8 mouse cellular contexts compared by ENCODE assay signal in genomic region chr6:124807986-124808357, GRCm38 (mm10). TPM values are rescaled to one million over a fixed set of nuclear protein-coding genes. Genes with fewer than 3 reads are reported as not detected.
DNase-seq lines count a peak whose midpoint lies in the region; ATAC-seq and TF ChIP-seq lines count a peak whose summit lies in the region.

No protein-coding gene starts in this region.

- no peaks in the 10 kb centered on the region for H3K27me3 ChIP-seq in kidney, adult 2 months (replicated peaks; ENCODE audit: control insufficient read depth, insufficient read depth, low read length)
- H3K27me3 ChIP-seq in hindbrain, embryonic 14.5 days (ENCODE audit: control insufficient read depth, insufficient read depth, low read length): no peaks in the 10 kb centered on the region
- H3K27me3 ChIP-seq in midbrain, embryonic 14.5 days (ENCODE audit: control insufficient read depth, insufficient read depth, low read length): no peaks in the 10 kb centered on the region

- peak overlapping the region; percentile 57 for H3K9ac ChIP-seq in hindbrain, embryonic 14.5 days
- H3K9ac ChIP-seq in midbrain, embryonic 14.5 days (replicated peaks; ENCODE audit: low read length): no peak overlapping the region

- peak overlapping the region; percentile 69 for H3K4me2 ChIP-seq in hindbrain, embryonic 14.5 days (replicated peaks)
- peak overlapping the region; percentile 92 for H3K4me2 ChIP-seq in midbrain, embryonic 14.5 days (ENCODE audit: low read length)

- DNase-seq in kidney, adult 2 months: no peak
- DNase-seq in kidney, postnatal 36 days: no peak
- no peak for DNase-seq in hindbrain, embryonic 14.5 days (ENCODE audit: low spot score)
- DNase-seq in midbrain, embryonic 14.5 days: no peak
- DNase-seq in adipocyte (ENCODE audit: low spot score): no peak
- no peak for DNase-seq in retina, postnatal 1 day

- TF ChIP-seq CTCF in kidney, adult 2 months (conservative IDR thresholded peaks at IDR 0.05; ENCODE audit: insufficient read depth, insufficient read length, low read depth, low read length): no peak
- TF ChIP-seq CTCF in cortical plate, adult 2 months (IDR thresholded peaks at IDR 0.05; ENCODE audit: extremely low read depth, insufficient read depth, low read length): no peak

- no peak for TF ChIP-seq POLR2A in kidney, adult 2 months (IDR thresholded peaks at IDR 0.05; ENCODE audit: low read depth, low read length)
- TF ChIP-seq POLR2A in cortical plate, adult 2 months (IDR thresholded peaks at IDR 0.05; ENCODE audit: extremely low read depth, insufficient read depth, low read length): no peak

- WGBS in kidney, adult 2 months: 44% methylated on average over 6 of the region's 6 CpGs
- 79% methylated on average over 6 of the region's 6 CpGs for WGBS in hindbrain, embryonic 14.5 days
- WGBS in midbrain, embryonic 14.5 days: 89% methylated on average over 6 of the region's 6 CpGs

- H3K4me1 ChIP-seq in kidney, adult 2 months (ENCODE audit: control insufficient read depth, insufficient read depth, low read length): peaks cover 30% of the 10 kb centered on the region; the same call in 1 of the 2 replicates
- H3K4me1 ChIP-seq in cortical plate, adult 2 months (ENCODE audit: control insufficient read depth, insufficient read depth, low read length): peaks cover 7% of the 10 kb centered on the region; the same call in 1 of the 2 replicates
- H3K4me1 ChIP-seq in hindbrain, embryonic 14.5 days (replicated peaks; ENCODE audit: control insufficient read depth, insufficient read depth, low read length): peaks cover 35% of the 10 kb centered on the region
- H3K4me1 ChIP-seq in midbrain, embryonic 14.5 days (ENCODE audit: control insufficient read depth, insufficient read depth, low read length): peaks cover 40% of the 10 kb centered on the region

- peaks cover 4% of the 10 kb centered on the region for H3K36me3 ChIP-seq in kidney, adult 2 months (ENCODE audit: control insufficient read depth, insufficient read depth, low read length)
- H3K36me3 ChIP-seq in hindbrain, embryonic 14.5 days (replicated peaks; ENCODE audit: control insufficient read depth, insufficient read depth): peaks cover 20% of the 10 kb centered on the region
- peaks cover 13% of the 10 kb centered on the region for H3K36me3 ChIP-seq in midbrain, embryonic 14.5 days (ENCODE audit: control insufficient read depth, insufficient read depth, low read length)

- no peaks in the 10 kb centered on the region for H3K9me3 ChIP-seq in hindbrain, embryonic 14.5 days (ENCODE audit: control insufficient read depth, low read length)
- no peaks in the 10 kb centered on the region for H3K9me3 ChIP-seq in midbrain, embryonic 14.5 days (ENCODE audit: control insufficient read depth, low read length)

- H3K27ac ChIP-seq in kidney, adult 2 months (ENCODE audit: insufficient read depth, low read depth, low read length): peak overlapping the region; percentile 94
- H3K27ac ChIP-seq in cortical plate, adult 2 months (ENCODE audit: insufficient read depth, low read length): peak overlapping the region; percentile 20
- H3K27ac ChIP-seq in hindbrain, embryonic 14.5 days: peak overlapping the region; percentile 70; the same call in 1 of the 2 replicates
- 0 out of 2 replicates have a peak overlapping the region, but pooled peaks have one; percentile 32 for H3K27ac ChIP-seq in midbrain, embryonic 14.5 days (replicated peaks; ENCODE audit: low read depth, low read length)

- peak overlapping the region; percentile 77 for H3K4me3 ChIP-seq in kidney, adult 2 months (ENCODE audit: insufficient read depth, low read depth, low read length)
- H3K4me3 ChIP-seq in cortical plate, adult 2 months (ENCODE audit: insufficient read depth, low read length): no peak overlapping the region; the same call in 1 of the 2 replicates
- H3K4me3 ChIP-seq in hindbrain, embryonic 14.5 days (replicated peaks; ENCODE audit: low read length): no peak overlapping the region
- no peak overlapping the region for H3K4me3 ChIP-seq in midbrain, embryonic 14.5 days (replicated peaks; ENCODE audit: low read depth, low read length)

- ATAC-seq in hindbrain, embryonic 14.5 days (ENCODE audit: low FRiP score): no peak
- ATAC-seq in midbrain, embryonic 14.5 days (ENCODE audit: low FRiP score, low TSS enrichment): no peak
- ATAC-seq in erythroid progenitor cell, adult 5-6 weeks (replicated peaks; ENCODE audit: low FRiP score, poor library complexity, severe bottlenecking): no peak

RNA-seq across cellular contexts. Expression of gene Spsb2, which starts 0.5 kb away (rescaled TPM):
- 33.7 and 36.7 TPM in 2 replicates for polyA plus RNA-seq in kidney, adult 2 months (2012; rRNA removed)
- 4.4 and 4.8 TPM in 2 replicates for polyA plus RNA-seq in cortical plate, adult 2 months (2012; rRNA removed)
- polyA plus RNA-seq in hindbrain, embryonic 14.5 days (2014; fragmentation: Nextera tagmentation; extraction: Ambion mirVana): 5.2 and 6.6 TPM in 2 replicates
- polyA plus RNA-seq in midbrain, embryonic 14.5 days (2014; fragmentation: Nextera tagmentation; extraction: Ambion mirVana): 5.9 and 6.3 TPM in 2 replicates
- 3.4 and 9.7 TPM in 2 replicates for total RNA-seq in erythroid progenitor cell, adult 5-6 weeks (2015; ENCODE audit: low replicate concordance)
- 7.6 and 8.2 TPM in 2 replicates for total RNA-seq in erythroid progenitor cell, adult 5-6 weeks (2017; ENCODE audit: low replicate concordance)

RNA-seq across cellular contexts. Expression of gene Tpi1, which starts 6.1 kb away (rescaled TPM):
- 1,044 and 1,055 TPM in 2 replicates for polyA plus RNA-seq in kidney, adult 2 months (2012; rRNA removed)
- 1,059 and 1,064 TPM in 2 replicates for polyA plus RNA-seq in cortical plate, adult 2 months (2012; rRNA removed)
- 413 and 474 TPM in 2 replicates for polyA plus RNA-seq in hindbrain, embryonic 14.5 days (2014; fragmentation: Nextera tagmentation; extraction: Ambion mirVana)
- polyA plus RNA-seq in midbrain, embryonic 14.5 days (2014; fragmentation: Nextera tagmentation; extraction: Ambion mirVana): 343 and 349 TPM in 2 replicates
- 19.1 and 64.1 TPM in 2 replicates for total RNA-seq in erythroid progenitor cell, adult 5-6 weeks (2015; ENCODE audit: low replicate concordance)
- 17.7 and 17.9 TPM in 2 replicates for total RNA-seq in erythroid progenitor cell, adult 5-6 weeks (2017; ENCODE audit: low replicate concordance)

RNA-seq across cellular contexts. Expression of gene Usp5, which starts 21.3 kb away (rescaled TPM):
- polyA plus RNA-seq in kidney, adult 2 months (2012; rRNA removed): 66.2 and 74.0 TPM in 2 replicates
- 151 and 152 TPM in 2 replicates for polyA plus RNA-seq in cortical plate, adult 2 months (2012; rRNA removed)
- polyA plus RNA-seq in hindbrain, embryonic 14.5 days (2014; fragmentation: Nextera tagmentation; extraction: Ambion mirVana): 180 and 182 TPM in 2 replicates
- polyA plus RNA-seq in midbrain, embryonic 14.5 days (2014; fragmentation: Nextera tagmentation; extraction: Ambion mirVana): 184 and 191 TPM in 2 replicates
- 35.6 and 60.5 TPM in 2 replicates for total RNA-seq in erythroid progenitor cell, adult 5-6 weeks (2015; ENCODE audit: low replicate concordance)
- 41.2 and 53.1 TPM in 2 replicates for total RNA-seq in erythroid progenitor cell, adult 5-6 weeks (2017; ENCODE audit: low replicate concordance)

RNA-seq across cellular contexts. Expression of gene Cdca3, which starts 21.4 kb away (rescaled TPM):
- polyA plus RNA-seq in kidney, adult 2 months (2012; rRNA removed): 4.2 and 4.3 TPM in 2 replicates
- 2.3 and 2.4 TPM in 2 replicates for polyA plus RNA-seq in cortical plate, adult 2 months (2012; rRNA removed)
- polyA plus RNA-seq in hindbrain, embryonic 14.5 days (2014; fragmentation: Nextera tagmentation; extraction: Ambion mirVana): 29.3 and 36.2 TPM in 2 replicates
- polyA plus RNA-seq in midbrain, embryonic 14.5 days (2014; fragmentation: Nextera tagmentation; extraction: Ambion mirVana): 25.0 and 43.7 TPM in 2 replicates
- 529 and 565 TPM in 2 replicates for total RNA-seq in erythroid progenitor cell, adult 5-6 weeks (2015; ENCODE audit: low replicate concordance)
- total RNA-seq in erythroid progenitor cell, adult 5-6 weeks (2017; ENCODE audit: low replicate concordance): 409 and 459 TPM in 2 replicates

RNA-seq across cellular contexts. Expression of gene Lrrc23, which starts 28.4 kb away (rescaled TPM):
- 0.41 and 0.66 TPM in 2 replicates for polyA plus RNA-seq in kidney, adult 2 months (2012; rRNA removed)
- 2.4 and 5.0 TPM in 2 replicates for polyA plus RNA-seq in cortical plate, adult 2 months (2012; rRNA removed)
- polyA plus RNA-seq in hindbrain, embryonic 14.5 days (2014; fragmentation: Nextera tagmentation; extraction: Ambion mirVana): 3.7 and 6.4 TPM in 2 replicates
- polyA plus RNA-seq in midbrain, embryonic 14.5 days (2014; fragmentation: Nextera tagmentation; extraction: Ambion mirVana): 1.4 and 3.2 TPM in 2 replicates
- not detected in 2 replicates for total RNA-seq in erythroid progenitor cell, adult 5-6 weeks (2015; ENCODE audit: low replicate concordance)
- not detected in 2 replicates for total RNA-seq in erythroid progenitor cell, adult 5-6 weeks (2017; ENCODE audit: low replicate concordance)

Comparison
In these comparisons a context has a peak if more than half of its experiments do, and no peak if none do; other contexts are left out.
1. H3K27ac ChIP-seq: peak in every context shown above with its lines; median percentile 94 in kidney, adult 2 months; 70 in hindbrain, embryonic 14.5 days; 32 in midbrain, embryonic 14.5 days; 20 in cortical plate, adult 2 months.